Mouse (Mus musculus): Measurements from ENCODE around the gene Oprm1.
"Not testable (repeated sequence)": the region's sequence is repeated elsewhere in the genome, so short reads cannot be mapped to it uniquely, and the experiment has no call there.

Gene Oprm1

DNA sequence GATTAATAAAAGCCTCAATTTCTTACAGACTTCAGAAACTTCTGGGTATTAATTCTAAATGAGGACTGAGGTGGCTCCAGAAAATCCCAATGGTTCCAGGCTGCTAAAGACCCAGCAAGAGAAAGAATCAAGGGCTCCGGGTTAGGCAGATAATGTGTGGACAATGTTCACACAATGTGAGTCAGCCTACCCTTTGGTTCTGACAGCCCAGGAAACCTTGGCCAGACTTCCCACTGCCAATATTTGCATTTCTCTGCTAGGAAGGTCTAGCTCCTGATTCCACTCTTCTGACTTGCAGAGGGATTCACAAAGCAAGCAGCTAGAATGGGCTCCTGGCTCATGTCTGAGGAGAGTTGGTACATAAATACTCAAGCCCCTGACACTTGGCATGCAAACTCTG lies 210.0 kb downstream of the Oprm1 start:
- peak; percentile 25; the same call in 1 of the 2 replicates for ATAC-seq (ENCODE audit: low TSS enrichment)

DNA sequence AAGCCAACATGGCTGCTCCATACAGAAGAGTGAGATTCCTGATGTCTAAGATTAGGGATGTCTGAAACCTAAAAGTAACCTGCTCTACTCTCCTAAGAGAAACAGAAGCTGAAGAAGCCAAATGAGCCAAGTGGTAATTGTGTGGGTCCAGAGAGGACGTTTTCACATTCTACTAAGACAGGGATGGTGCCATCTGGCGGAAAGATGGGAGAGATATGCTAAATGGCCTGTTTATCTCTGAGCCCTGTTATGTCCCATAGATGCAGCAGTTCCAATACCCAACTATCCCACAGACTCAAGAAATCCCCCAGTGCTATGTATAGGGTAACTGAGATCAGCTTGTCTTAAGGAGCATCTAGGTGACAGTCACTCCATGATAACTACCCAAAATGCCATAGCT lies 219.5 kb downstream of the Oprm1 start:
- peak; percentile 69 for ATAC-seq (ENCODE audit: low TSS enrichment)

DNA sequence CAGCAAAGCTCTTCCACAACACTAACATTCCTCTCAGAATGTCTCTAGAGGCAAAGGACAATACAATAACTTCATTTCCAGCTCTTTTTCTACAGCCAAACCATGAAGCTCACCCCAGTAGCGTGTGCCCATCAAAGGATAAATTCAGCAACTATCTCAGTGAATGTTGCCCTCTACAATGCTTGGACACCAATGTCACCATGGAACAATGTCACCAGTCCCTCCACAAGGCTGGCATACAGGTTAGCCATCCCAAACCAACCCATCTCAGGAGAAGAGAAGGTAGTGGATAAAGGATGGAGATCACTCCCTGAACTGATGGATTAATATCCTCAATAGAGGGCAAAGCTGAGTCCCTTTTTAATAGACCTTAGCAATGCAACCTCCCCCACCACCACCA lies 220.4 kb downstream of the Oprm1 start:
- no peak for ATAC-seq (ENCODE audit: low TSS enrichment)

- ATAC-seq (ENCODE audit: low TSS enrichment): peak; percentile 45
These were observed 220.9 kb downstream of the Oprm1 start for GRCm38 (mm10) chr10:6979216-6979615.

DNA sequence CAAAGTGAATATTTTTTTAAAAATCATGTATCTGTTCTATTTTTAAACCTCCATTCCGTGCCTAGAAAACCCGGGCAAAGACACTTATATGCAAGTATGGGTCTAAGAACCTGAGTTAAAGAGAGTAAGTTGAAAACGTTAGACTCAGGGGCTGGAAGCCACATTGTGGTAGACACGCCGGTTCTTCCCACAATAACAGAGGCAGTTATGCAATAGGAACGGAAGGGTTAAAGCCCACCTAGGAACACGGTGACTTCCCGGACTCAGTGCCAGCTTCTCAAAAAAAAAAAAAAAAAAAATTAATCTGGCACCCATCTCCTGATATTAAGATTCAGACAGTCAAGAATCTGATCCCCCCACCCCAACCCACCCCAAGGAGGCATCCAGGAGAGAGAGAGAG lies 221.5 kb downstream of the Oprm1 start:
- no peak for ATAC-seq (ENCODE audit: low TSS enrichment)

DNA sequence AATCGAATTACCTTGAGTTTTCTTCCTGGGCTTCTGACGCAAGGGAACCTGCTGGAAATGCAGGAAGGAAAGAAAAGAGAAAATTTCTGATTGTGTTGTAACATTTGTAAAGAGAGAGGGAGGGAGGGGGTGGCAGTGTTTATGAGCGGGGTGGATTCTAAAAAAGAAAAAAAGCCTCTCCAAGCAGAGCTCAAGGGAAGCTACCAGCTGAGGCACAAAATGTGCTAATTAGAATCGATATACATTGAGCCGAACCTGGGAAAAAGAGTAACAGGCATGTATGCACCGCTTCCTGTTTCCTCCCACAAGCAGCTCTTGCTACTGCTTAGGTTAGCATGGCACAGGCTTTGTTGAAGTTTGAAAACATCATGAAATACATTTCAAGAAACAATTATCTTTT lies 221.9 kb downstream of the Oprm1 start:
- ATAC-seq (ENCODE audit: low TSS enrichment): peak; percentile 56

DNA sequence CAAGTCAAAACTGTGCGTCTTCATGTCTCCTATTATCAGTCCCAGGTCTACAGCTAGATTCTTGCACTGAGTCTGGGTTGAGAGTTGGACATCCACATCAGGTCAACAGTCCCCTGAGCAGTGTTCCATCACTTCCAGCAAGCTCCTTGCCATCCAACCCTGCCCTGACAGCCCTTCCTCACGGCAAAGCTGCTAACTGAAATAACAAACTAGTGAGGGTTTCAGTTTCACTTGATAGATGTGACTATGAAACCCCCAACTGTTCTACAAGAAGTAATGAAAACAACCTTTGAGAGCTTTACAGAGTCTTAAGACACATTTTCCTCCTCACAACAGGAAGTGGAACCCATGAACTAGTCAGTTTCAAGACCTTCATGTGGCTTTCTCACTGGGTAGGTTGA lies 224.4 kb downstream of the Oprm1 start:
- no peak for ATAC-seq (ENCODE audit: low TSS enrichment)

DNA sequence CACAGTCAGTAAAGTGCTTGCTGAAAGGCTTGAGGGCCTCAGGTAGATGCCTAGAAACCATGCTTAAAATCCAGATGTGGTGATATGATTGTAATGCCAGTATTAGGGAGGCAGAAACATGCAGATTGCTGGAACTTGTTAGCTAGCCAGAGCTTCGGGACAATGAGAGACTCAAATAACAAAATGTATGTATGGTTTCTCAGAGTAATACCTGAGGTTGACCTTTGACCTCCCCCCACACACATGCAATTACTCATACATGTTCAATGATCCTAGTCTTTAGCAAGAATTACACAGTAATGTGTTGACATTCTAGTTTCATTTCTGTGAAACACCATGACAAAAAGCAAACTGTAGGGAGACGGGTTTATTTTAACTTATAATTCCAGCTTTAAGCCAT lies 225.1 kb downstream of the Oprm1 start:
- no peak for ATAC-seq (ENCODE audit: low TSS enrichment)

DNA sequence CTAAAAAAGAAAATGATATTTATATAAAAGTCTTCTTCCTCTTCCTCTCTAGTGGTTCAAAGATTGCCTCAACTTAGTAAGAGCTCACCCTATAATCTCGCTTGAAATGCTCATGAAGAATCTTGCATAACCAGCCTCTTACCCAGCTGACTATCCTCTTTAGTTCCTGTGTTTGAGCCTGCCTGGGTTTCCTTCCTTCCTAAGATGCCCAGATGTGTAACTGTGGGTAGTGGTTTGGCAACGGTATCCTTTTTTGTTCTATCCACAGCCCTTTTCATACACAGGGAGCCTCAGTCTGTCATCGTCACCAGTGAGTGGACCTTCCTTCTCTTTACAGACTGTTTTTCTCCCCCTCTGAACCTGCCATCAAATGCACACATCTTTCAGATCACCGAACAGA lies 227.9 kb downstream of the Oprm1 start:
- no peak for ATAC-seq (ENCODE audit: low TSS enrichment)

DNA sequence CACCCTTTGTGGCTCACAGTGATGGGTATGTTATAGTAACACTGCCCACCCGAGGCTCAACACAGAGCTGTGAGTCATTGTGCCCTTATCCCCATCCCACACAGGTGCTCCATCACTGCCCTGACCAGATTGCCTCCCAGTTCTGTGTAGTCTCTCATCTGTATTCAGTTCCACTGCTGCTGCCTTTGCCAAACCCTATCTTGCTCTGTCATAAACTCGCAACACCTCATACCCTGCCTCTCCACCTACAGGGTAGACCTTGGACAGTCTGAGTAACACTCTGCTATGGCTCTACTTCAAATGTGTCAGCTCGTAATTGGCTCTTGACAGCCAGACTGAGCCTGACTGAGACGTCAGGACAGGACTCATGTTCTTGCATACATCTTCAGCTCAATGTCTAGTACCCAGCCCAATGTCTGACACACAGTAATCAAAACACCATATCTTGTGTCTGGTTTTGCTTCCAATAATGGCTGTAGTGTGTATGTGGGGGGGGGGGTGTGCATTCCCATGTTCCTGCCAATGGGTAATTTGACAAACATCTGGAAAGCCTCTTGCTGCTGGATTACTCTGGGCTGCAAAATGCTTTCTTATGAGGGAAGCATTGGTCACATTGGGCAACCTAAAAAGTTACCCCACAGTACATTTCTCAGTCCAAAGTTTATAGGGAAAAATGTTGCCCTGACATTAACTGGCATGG lies 229.2 kb downstream of the Oprm1 start:
- no peak for ATAC-seq (ENCODE audit: low TSS enrichment)

DNA sequence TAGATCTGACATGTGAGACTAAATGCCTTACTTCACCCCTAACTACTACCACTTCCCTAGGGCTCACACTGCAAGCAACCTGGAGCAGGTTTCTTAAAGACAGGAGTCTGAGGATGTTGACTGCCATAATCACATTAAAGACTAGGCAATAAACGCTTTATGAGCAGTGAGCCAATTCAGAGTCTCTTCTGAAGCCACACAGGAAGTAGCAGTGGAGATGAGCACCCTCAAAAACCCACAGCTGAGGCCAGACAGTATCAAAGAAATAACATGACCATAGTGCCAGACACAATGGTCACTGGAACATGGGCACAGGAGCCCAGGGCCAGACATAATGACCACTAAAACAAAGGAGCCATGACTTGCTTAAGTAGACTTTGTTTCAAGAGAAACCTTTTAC lies 230.2 kb downstream of the Oprm1 start:
- no peak for ATAC-seq (ENCODE audit: low TSS enrichment)

DNA sequence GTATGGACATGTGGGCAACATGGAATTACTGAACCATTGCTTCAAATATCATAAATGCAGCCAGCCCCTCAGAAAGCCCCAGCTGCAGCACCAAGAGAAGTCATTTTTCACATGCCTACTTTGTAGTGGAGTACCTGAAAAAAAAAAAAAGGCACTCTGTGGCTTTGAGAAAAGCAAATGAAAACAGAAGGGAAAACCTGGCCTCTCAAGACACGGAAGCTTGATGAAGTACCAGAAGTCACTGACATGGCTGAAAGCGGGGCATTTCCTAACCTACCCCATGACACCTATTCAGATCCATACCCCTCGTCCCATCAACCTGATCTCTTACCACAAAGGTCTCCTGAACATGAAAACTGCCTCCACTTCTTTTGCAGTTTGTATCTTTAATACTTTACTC lies 238.6 kb downstream of the Oprm1 start:
- no peak for ATAC-seq (ENCODE audit: low TSS enrichment)

- ATAC-seq (ENCODE audit: low TSS enrichment): no peak
These were observed 240.4 kb downstream of the Oprm1 start for GRCm38 (mm10) chr10:6998576-6999250.

GRCm38 (mm10) chr10:6999355-6999754 lies 241.0 kb downstream of the Oprm1 start:
- ATAC-seq (ENCODE audit: low TSS enrichment): no peak

DNA sequence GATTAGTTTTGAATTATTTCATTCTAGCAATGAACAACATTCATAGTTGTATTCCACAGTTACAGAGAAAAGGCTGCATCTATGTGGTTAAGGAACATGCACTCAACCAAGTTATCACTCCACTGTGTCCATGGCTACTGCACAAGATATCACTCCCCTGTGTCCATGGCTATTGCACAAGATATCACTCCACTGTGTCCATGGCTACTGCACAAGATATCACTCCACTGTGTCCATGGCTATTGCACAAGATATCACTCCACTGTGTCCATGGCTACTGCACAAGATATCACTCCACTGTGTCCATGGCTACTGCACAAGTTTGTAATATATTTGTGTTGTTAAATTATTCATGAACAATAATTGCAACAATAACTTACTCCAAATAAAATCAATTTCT lies 245.6 kb downstream of the Oprm1 start:
- not testable (repeated sequence) for ATAC-seq (ENCODE audit: low TSS enrichment)

DNA sequence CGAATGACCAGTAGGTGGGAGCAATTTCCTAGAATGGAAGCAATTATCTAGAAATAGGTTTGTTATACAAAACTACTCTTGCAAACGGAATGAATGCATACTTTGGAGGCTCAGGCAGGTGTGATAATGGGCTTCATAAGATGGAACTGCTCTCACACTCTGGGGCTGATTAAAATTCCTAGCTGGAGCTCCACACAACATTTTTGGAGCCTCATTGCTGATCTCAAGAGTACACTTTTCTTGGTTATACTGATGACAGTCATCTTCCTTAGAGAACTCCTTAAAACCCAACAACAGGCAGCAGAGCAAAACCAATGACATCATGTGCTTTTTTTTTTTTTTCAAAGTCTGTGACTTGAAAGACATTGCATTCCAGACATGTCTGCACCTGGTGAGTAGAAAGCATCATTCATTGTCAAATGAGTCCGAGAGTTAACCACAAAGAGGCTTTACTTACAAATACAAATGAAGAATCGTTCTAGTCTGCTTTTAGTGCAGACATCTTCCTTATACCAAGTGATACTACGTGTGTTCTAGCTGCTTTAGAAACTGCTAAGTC lies 246.8 kb downstream of the Oprm1 start:
- no peak for ATAC-seq (ENCODE audit: low TSS enrichment)

- ATAC-seq (ENCODE audit: low TSS enrichment): no peak
These were observed 252.2 kb downstream of the Oprm1 start for GRCm38 (mm10) chr10:7010543-7010942.

- no peak for ATAC-seq (ENCODE audit: low TSS enrichment)
These were observed 256.9 kb downstream of the Oprm1 start for GRCm38 (mm10) chr10:7015199-7015598.

DNA sequence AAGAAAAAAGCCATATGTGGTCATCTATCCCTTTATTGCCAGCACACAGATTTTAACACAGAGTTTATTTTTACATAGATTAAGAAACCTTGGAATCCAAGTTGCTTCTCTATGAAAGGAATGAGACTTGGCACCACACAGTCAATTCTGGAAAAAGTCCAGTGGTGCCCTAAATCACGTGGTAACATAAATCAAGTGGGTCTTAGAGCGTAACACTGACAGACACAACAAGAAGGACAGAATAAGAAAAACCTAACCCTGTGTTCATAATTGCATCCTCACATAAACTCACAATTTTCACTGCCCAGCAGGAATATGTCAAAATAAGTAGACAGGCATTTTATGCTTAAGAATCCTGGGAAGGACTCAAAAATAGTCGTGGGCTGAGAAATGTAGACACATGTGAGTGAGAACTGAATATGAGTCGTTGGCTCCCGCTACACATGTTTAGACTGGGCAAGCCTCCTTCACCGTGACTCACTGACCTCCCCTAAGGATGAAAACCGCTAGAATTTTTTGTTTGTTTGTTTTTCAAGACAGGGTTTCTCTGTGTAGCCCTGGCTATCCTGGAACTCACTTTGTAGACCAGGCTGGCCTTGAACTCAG lies 261.6 kb downstream of the Oprm1 start:
- no peak for ATAC-seq (ENCODE audit: low TSS enrichment)

- no peak for ATAC-seq (ENCODE audit: low TSS enrichment)
These were observed 262.2 kb downstream of the Oprm1 start for GRCm38 (mm10) chr10:7020551-7020950.

GRCm38 (mm10) chr10:7025028-7025427 lies 266.7 kb downstream of the Oprm1 start:
- no peak for ATAC-seq (ENCODE audit: low TSS enrichment)

DNA sequence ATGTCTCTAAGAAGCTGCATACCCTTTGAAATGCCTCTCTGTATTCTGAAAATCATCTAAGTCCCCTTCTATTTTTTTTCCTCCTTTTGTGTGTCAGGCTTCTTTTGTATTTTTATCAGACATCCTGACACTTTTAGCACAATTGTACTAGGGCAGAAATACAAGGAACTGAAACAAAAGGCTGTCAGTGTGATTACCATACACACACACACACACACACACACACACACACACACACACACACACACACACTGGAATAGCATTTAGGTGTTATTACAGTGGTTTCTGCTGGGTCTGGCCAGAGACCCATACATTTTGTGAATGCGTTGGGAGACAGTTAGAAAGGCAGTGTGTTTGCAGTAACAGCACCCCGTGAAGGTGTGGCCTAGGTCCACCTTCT lies 275.2 kb downstream of the Oprm1 start:
- ATAC-seq (ENCODE audit: low TSS enrichment): no peak

DNA sequence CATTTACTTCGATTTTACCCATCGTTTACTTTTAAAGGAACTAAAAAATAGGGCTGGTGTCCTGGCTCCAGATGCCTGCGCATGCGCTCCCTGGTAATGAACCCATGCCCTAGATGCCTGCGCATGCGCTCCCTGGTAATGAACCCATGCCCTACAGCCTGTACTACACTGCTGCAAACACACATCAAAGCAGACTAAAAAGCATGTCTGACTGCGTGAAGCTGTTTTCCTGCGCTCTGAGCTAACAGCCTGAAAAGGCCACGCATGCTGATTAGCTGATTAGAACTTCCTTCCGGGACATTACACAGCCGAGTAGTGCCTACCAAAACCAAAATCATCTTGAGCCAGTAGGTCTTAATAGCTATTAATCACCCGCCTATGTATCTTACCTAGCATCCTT lies 277.2 kb downstream of the Oprm1 start:
- ATAC-seq (ENCODE audit: low TSS enrichment): no peak
